Mouse (Mus musculus) ovary, postnatal 36 days (tissue): ENCODE results near the gene Def8.

ENCODE experiments used
- DNase-seq: peaks from one replicate; pipeline ENCODE4 v3.0.0; 2022; ENCODE audit warnings: low spot score, mixed read lengths

The Def8 gene

DNA sequence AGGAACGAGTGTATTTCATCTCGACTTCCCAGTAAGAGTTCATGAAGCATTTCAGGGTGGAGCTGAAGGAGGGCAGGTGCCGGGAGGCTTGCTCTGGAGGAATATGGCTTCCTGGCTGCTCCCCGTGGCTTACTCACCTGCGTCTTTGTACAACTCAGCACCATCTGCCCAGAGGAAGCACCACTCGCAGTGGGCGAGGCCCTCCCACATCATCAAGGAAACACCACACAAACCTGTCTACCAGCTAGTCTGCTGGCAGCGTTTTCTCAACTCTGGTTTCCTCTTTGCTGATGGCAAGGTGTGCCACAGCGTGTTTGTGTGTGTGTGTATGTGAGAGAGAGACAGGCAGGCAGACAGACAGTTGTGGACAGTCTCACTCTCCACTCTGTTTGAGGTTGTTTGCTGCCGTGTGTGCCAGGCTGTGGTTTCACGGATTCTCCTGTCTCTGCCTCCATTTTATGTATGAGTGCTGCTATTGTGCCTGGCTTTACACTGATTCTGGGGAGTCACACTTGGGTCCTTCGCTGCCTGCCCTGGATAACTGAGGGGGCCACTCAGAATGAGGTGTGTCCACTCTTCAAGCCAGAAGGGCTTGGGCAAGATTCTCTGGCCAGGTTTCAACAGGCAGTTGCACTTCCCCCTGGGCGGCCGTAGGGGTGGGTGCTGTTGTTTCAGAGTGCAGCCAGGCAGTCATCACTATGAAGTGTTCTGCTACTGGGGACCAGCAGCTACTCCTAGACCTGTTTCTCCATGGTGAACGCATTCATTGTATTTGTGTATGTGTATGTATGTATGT, 68.2 kb downstream of the Def8 start:
- DNase-seq = no peak

DNA sequence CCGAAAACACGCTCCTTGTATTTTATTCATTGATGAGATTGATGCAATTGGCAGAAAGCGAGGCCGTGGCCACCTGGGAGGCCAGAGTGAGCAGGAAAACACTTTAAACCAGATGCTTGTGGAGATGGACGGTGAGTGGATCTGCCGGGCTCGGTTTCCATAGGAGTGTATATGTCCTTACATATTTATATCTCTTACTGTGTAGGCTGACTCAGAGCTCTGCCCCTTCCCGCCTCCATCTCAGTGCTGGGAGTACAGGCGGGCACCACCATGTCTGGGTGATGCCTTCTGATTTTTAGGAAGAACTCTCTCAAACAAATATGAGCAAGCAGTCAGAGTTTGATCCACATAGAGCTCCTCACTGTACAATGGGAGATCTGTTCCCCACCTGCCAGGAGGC, 69.6 kb downstream of the Def8 start:
- DNase-seq = no peak

DNA sequence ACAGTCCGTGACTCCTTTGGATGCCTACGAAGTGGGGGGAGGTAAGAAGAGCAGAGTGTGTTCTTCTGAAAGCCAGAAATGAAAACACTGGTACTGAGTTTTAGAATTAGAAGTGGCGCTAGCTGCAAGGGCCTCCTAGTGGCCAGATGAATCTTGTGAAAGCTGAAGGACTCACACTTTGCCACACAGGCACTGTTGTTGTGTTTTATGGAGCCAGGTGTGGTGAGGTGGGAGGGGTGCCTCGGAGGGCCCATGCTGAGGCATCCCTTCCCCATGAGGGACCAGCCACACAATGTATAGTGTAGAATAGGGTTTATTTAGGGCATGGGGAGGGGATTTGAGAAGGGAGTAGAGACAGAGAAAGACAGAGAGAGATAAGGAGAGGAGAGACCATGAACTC, 74.4 kb downstream of the Def8 start:
- no peak for DNase-seq

DNA sequence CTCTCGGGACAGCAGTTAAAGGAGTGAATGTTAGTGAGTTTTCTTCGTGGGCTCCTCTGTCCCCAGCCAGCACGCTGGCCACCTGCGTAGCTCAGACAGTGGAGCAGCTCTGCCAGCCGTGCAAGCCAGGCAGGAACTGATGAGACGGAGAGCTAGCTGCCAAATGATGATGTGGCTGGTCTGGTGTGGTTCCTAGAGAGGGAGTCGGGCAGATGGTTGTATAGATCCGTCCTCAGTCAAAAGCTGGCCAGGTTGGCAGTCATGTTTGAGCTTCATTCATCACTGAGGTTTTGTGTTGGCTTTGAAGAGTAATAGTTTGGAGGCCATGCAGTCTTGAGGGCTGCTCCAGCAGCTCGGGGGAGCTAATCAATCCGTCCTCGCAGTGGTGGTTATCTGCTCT, 75.6 kb downstream of the Def8 start:
- DNase-seq = no peak

DNA sequence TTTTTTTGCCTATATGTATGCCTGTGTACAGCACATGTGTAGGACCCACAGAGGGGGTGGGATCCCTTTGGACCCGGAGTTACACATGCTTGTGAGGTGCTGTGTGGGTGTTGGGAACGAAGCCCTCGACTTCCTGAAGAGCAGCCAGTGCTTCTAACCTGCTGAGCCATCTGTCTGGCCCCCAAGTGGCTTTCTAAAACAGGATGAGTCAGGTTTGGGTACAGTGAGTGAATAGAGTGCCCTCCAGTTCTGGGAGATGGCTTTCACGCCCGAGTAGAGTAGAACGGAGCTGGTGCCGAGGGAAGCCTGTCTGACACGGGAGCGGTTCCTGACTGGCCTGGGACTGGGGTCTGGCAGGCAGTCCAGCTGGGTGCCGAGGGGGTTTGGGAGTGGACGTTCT, 76.2 kb downstream of the Def8 start:
- DNase-seq = no peak

DNA sequence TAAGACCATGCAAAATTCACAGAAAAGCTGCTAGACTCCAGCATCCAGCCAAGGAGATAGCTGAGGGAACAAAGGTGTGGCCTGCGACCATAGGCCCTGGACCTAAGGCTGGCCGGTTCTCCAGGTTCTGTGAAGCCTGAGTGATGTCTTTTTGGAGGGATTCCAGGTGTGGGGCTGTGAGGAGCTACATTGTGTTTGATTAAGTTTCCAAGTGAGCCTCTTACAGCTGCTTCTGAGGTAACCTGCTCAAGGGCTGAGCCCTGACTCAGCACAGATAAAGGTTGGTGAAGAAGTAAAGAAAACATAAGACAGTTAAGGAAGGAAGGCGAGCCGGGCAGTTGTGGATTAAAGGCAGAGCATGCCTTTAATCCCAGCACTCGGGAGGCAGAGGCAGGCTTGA, 78.9 kb downstream of the Def8 start:
- DNase-seq = no peak

DNA sequence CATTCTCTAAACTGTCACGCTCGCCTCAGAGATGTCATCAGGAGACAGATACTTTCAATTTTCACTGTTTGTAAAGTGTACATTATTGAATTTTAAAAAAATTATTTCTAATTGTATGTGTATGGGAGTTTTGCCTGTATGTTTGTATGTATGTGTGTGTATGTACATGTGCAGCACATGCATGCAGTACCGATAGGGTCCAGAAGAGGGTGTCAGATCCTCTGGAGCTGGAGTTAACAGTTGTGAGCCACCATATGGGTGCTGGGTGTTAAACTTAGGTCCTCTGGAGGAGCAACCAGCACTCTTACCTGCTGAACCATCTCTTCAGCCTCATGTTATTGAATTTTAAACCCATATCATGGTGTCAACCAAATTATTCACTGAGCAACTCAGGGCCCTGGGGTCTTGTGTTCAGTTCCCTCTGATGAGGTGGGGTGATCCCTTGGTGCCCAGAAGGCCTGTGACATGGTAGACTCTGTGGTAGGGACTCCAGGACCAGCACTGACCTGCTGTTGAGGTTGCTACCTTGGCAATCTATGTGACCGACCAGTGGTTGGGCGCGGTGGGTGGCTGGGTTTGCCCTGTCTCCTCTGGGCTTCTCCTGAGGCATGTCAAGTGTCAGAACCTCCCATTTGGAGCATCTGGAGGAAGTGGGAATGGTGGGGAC, 80.6 kb downstream of the Def8 start:
- DNase-seq = no peak

DNA sequence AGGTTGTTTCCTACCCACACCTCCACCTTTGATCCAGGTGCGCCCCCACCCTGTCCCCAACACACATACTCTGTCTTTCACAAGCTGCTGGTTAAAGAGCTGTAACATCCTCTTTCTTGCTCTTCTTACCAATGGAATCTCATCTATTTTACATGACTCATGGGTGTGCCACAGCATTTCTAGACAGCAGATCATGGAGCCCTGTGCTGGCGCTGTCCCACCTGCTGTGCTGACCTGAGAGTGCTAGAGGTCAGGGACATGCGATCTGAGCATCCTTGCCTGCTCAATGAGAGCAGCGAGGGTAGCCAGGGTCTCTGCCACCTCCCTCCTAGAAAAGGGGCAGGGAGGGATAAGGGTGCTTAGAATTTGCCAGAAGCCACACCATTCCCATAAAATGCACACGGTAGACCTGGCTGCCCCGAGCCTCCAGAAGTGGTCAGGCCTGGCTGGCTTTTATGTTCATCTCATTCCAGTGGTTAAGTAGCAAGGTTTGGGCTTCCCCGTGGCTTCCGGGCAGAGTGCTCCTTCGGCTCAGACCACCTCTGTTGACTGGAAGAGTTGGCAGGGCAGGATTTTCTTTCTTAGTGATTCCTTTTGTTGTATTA, 81.4 kb downstream of the Def8 start:
- no peak for DNase-seq

DNA sequence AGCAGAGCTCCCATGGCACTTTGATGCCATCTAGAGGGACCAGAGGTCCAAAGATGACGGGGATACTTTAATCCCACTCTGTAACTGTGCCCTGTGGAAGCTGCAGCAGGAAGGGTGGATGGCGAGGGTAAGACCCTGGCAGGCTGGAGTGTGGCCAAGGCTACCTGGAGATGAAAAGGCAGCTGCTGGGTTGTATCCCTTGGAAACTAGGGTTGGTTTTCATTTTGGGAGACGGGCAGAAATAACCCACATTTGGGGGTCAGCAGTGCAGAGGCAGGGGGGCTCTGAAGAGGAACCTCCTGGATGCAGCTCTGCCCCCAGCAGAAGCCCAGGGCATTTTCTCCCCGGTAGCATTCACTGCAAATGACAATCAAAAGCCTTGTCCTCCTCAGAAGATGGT, 81.9 kb downstream of the Def8 start:
- DNase-seq = no peak

DNA sequence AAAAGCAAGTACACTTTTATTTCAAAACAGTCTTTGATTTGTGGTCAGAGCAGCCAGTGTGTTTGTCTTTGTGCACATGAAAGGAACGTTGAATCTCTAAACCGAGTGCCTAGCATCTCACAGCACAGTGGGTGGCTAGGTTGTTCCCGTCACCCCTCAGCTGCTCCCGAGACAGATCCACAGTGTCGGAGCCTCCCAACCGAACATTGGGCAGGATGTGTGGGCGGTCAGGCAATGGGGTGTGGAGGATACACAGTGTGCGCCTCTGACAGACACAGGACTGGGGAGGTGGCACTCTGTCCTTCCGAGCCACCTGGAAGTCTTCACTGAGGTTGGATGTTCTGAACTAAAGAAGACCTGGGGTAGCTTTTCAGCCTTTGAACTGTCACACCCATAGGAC, 82.4 kb downstream of the Def8 start:
- DNase-seq = no peak

DNA sequence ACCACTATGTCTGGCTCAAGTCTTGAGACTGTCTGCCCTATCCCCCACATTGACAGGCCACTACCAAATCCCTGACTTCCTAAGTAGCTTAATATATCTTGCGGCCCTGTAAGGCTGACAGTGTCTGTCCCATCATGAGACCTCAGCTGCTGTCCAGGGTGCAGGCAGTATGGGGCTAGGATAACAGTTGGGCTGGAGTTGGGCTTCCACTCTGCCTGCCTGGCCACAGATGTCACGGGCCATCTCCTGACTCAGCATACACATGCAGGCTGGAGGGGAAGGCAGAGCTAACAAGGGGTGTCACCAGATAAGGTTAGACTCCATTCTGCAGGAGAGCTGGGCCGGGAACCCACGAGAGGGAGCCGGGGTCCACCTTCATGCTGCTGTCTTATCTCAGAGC, 83.8 kb downstream of the Def8 start:
- DNase-seq = no peak

DNA sequence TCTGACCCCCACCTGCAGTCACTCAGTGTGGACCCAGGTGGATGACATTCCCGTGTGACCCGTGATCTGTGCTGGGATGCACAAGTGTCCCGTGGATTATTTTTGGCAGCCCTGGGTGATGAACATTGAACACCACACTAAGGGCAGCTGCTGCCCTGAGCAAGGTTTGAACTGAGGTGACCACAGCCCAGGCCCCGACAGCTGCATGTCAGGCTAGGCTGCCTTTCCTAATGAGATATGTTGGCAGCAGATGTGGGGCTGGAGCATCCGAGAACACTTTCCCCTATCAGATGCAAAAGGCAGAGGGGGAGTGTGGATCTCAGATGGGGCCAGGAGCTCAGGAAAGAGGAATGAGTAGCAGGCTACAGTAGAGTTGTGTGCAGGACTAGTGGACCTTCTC, 87.5 kb downstream of the Def8 start:
- DNase-seq = no peak
